Mouse (Mus musculus): Measurements from ENCODE around the gene Fmnl2.

The Fmnl2 gene

DNA sequence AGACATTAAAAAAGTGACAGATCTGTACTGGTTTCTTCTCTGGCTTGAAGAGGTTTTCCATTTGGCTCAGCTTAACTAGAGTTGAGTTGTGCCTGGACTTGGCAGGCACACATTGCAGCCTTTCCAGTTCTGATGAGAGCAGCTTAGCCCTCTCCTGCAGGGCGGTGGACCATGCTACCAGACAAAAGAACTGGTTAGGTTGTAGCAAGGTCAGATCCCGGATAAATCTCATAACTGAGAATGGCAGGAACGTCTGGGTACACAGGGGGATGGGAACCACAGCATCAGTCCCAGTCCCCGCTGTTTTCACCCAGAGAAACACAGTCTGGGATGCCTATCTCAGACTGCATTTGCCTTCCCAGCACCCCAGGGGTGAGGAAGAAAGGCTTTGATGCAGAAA, 127.5 kb downstream of the Fmnl2 start:
- DNase-seq (ENCODE audit: low read depth, low spot score), result no peak

- DNase-seq (ENCODE audit: low read depth, low spot score), result no peak
Observed at GRCm38 (mm10) chr2:52986354-52986753, 128.7 kb downstream of the Fmnl2 start.

- DNase-seq (ENCODE audit: low read depth, low spot score), result no peak
Observed at GRCm38 (mm10) chr2:52987035-52987434, 129.4 kb downstream of the Fmnl2 start.

GRCm38 (mm10) chr2:52987637-52988295, 130.1 kb downstream of the Fmnl2 start:
- no peak for DNase-seq (ENCODE audit: low read depth, low spot score)

- no peak for DNase-seq (ENCODE audit: low read depth, low spot score)
Observed at GRCm38 (mm10) chr2:52989316-52989715, 131.7 kb downstream of the Fmnl2 start.

DNA sequence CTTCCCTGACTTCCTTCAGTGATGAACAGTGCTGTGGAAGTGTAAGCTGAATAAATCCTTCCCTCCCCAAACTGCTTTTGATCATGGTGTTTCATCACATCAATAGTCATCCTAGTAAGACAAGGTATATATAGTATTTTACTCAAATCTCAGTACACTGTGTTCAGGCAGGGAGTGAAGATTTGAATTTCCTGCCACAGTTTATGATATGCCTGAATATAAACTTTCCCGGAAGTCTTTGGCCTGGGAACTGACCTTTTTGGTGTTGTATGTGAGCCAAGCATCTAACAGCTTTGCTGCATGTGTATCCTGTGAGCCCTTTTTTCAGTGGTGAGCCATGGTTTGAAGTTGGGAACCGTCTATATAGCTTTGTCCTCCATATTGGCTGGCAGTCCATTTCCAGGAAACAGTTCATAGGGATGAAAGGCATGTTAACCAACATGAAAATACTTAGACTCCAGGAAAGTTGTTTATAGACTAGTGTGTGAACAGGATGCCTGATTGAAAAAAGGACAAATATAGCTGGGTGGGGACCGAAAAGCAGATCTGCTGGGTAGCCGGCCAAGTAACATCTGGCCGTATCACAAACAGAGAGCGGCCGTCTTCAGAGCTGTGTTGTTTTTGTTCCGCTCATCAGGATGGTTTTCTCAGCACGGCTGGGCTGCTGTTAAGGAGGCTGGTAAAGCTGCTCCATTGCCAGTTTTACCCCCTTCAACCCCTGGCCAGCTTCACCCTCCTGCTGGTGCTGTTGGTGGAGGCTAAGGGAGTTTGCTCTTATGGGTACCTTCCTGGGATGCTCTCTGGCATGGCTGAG, 133.4 kb downstream of the Fmnl2 start:
- DNase-seq (ENCODE audit: low read depth, low spot score), result no peak

- no peak for DNase-seq (ENCODE audit: low read depth, low spot score)
Observed at GRCm38 (mm10) chr2:52991688-52992194, 134.1 kb downstream of the Fmnl2 start.

- DNase-seq (ENCODE audit: low read depth, low spot score), result no peak
Observed at GRCm38 (mm10) chr2:52993241-52993640, 135.6 kb downstream of the Fmnl2 start.

- no peak for DNase-seq (ENCODE audit: low read depth, low spot score)
Observed at GRCm38 (mm10) chr2:52994526-52994925, 136.9 kb downstream of the Fmnl2 start.

GRCm38 (mm10) chr2:52997955-52998750, 140.5 kb downstream of the Fmnl2 start:
- no peak for DNase-seq (ENCODE audit: low read depth, low spot score)

DNA sequence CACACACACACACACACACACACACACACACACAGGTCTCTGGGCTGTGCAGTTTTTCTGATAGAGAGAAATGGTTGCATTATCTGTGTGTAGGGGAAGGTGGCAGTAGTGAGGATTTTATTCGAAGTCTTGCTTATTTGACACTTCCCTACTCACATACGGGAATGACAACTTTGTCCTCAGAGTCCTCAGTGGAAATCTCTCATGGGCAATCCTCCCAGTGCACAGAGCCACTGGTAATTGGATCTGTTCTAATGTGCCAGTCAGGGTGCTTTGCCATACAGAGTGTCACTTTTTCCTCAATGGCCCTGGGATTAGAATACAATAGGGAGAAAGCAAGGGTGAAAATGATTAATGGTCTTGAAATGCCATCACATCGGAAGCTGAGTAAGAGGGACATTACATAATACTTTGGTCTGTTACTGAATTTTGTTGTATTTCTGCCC, 141.9 kb downstream of the Fmnl2 start:
- peak; percentile 28 for DNase-seq (ENCODE audit: low read depth, low spot score)

DNA sequence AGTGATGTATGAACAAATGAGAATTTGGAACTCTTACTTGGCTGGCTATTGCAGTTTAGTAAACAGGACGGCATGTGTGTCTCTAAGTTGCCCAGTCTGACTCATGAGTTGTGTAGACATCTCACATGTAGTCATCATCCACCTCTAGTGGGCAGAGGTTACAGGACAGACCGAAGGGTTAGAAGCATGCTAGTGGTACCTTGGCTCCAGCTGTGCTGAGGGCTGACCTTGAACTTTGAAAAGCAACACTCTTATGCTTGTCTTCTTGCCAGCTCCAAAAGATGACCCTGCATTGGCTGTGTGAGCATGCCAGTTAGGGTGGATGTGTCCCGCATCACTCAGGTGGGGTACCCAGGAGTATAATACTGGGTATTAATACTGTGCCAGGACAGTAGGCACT, 142.8 kb downstream of the Fmnl2 start:
- DNase-seq (ENCODE audit: low read depth, low spot score), result no peak

DNA sequence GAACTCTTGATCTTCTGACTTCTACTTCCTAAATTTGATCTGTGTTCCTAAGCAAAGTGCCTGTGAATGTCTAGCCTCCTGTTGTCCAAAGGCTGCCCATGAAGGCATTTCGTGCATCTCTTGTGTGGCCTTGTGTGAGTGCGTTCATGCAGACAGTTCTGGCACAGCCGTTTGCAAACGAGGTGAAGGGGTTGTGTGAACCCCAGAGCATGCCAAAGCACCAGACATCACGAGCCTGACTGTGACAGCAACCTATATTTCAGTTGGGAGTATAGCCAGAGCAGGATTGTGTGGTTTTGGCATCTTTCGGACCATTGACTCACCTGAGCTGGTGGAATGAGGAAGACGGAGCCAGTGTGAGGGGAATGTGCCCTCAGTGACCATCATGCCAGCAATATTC, 148.5 kb downstream of the Fmnl2 start:
- DNase-seq (ENCODE audit: low read depth, low spot score), result no peak

DNA sequence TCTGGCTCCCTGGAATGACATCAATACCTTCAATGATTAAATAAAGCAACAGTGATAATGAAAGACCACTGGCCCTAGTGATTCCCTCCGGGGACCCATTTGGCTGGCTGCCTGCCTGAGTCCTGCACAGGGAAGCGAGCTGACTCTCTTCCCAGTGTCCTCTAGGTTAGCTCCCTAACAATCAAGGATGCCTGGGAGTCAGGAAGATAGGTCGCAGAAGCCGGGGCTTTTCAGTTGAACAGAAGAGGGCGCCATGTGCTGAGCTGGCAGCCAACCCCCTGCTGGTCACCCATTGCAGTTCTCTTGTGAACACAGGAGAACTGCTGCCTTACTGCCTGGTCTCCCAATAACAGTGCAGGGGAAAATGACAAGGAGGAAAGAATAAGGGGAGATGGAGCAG, 149.5 kb downstream of the Fmnl2 start:
- DNase-seq (ENCODE audit: low read depth, low spot score), result peak; percentile 86

DNA sequence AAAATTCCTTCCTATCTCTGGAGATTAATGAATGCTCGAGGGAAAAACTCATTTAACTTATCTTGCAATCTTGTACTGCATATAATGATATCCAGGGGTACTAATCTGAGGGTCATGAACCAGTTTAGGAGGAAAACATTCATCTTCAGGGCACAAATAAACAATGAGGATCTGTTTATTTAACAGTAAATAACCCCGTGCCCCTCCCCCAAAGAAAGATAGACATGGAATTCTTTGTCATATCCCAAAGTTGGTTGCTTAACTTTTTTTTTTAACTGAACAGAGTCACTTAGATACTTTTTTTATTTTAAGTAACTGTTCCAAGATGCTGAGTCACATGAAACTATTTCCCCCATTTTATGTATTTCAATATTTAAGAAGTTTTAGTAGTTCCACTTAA, 155.4 kb downstream of the Fmnl2 start:
- no peak for DNase-seq (ENCODE audit: low read depth, low spot score)

GRCm38 (mm10) chr2:53014451-53014850, 156.8 kb downstream of the Fmnl2 start:
- no peak for DNase-seq (ENCODE audit: low read depth, low spot score)

DNA sequence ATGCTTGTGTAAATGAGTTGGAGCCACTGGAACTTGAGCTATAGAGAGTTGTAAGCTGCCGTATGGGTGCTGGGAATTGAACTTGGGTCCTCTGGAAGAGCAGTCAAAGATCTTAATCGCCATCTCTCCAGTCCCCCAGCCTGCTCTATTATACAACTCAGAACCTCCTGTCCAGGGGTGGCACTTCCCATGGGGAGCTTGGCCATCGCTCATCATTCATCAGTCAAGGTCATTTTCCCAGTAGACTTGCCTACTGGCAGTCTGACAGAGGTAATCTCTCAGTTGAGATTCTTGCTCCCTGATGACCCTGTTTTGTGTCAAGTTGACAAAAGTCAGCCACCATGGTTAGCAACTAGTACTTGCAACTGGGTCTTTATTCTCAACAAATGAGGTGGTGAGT, 165.3 kb downstream of the Fmnl2 start:
- no peak for DNase-seq (ENCODE audit: low read depth, low spot score)

GRCm38 (mm10) chr2:53026056-53026769, 168.6 kb downstream of the Fmnl2 start:
- no peak for DNase-seq (ENCODE audit: low read depth, low spot score)

DNA sequence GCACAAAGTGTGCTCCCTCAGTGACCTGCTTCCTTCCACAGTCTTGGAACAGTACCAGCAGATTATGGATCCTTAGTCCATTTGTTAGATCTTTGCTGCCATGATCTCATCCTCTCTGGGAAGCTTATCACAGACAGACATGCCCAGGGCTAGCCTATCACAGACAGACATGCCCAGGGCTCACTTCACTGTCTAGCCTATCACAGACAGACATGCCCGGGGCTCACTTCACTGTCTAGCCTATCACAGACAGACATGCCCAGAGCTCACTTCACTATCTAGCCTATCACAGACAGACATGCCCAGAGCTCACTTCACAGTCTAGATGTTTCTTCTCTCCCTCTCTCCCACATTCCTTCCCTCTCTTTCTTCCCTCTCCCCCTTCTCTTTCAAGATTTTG, 171.2 kb downstream of the Fmnl2 start:
- peak; percentile 32 for DNase-seq (ENCODE audit: low read depth, low spot score)

DNA sequence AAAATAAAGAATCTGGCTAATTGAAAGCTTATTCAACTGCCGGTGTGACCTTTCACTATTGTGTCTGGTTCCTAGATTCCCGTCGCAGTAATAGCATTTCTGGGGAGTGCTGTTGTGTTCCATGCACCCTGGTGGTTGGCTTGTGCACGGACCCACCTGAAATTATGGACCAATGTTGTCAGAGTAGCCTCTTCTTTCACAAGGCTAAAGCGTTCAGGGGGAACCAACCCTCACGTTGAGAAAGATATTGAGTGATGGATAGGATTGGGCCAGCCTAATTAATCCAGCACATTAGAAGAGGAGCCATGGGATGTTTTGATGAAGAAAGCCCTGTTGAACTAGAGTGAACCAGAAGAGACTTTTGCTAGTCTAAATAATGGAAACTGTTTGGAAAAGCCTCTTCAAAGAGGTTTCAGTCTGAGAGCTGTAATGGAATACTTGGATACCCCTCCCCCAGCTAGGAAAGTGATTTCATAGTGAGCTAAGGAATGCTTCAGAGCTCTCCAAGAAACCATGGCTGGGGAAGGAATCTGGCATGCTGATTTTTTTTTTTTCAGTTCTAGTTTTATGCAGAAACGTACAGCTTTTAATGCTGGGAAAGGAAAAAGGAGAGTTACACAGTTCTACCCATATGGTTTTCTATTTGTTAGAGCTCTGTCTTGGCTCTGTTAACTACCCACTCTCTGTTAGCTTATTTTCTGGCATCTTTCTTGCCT, 172.2 kb downstream of the Fmnl2 start:
- DNase-seq (ENCODE audit: low read depth, low spot score), result no peak

- DNase-seq (ENCODE audit: low read depth, low spot score), result no peak
Observed at GRCm38 (mm10) chr2:53030432-53030826, 172.8 kb downstream of the Fmnl2 start.

All from ES-CJ7 (cell line).